Mouse (Mus musculus): ENCODE measurements around the gene Psme3. TPM values are rescaled to one million over a fixed set of nuclear protein-coding genes. Genes with fewer than 3 reads are reported as not detected.

Gene Psme3
- 10 to 100 TPM; 64.4 to 73.2 TPM for total RNA-seq (2023)

GRCm38 (mm10) chr11:101315665-101316500, at the start of gene Psme3:
Gene Psme3, plus strand, starts transcription at chr11:101316213.

GRCm38 (mm10) chr11:101278223-101279192, 37.5 kb upstream of the Psme3 start, which contains the start of the genes Cntd1 and Coa3:
Gene Cntd1, plus strand, starts transcription at chr11:101279012.
Gene Coa3, minus strand, starts transcription at chr11:101279114.

GRCm38 (mm10) chr11:101302004-101302798, 13.8 kb upstream of the Psme3 start, which contains the start of gene Becn1:
Gene Becn1, minus strand, starts transcription at chr11:101302286.

GRCm38 (mm10) chr11:101324763-101325162, 8.8 kb downstream of the Psme3 start, which contains the start of gene Aoc2:
Gene Aoc2, plus strand, starts transcription at chr11:101325063.

GRCm38 (mm10) chr11:101330371-101330924, 14.4 kb downstream of the Psme3 start, which contains the start of gene Aoc3:
Gene Aoc3, plus strand, starts transcription at chr11:101330605.

GRCm38 (mm10) chr11:101367326-101367935, 51.4 kb downstream of the Psme3 start, which contains the start of gene G6pc:
Gene G6pc, plus strand, starts transcription at chr11:101367561.

Other genes with a start within 250 kb of the Psme3 start
- 1 to 10 TPM; 7.4 to 9.3 TPM for gene Naglu, start 246.2 kb upstream of the Psme3 start, total RNA-seq (2023)
- gene Hsd17b1, start 237.8 kb upstream of the Psme3 start, total RNA-seq (2023) = under 1 TPM; 0.46 to 0.78 TPM
- 10 to 100 TPM; 11.1 to 13.6 TPM for gene Coasy, start 233.6 kb upstream of the Psme3 start, total RNA-seq (2023)
- gene Mlx, start 228.9 kb upstream of the Psme3 start, total RNA-seq (2023) = 10 to 100 TPM; 37.4 to 40.4 TPM
- 1 to 10 TPM; 5.2 to 5.7 TPM for gene Psmc3ip, start 220.8 kb upstream of the Psme3 start, total RNA-seq (2023)
- 10 to 100 TPM; 29.8 to 31.7 TPM for gene Retreg3, start 196.3 kb upstream of the Psme3 start, total RNA-seq (2023)
- gene Tubg1, start 196.3 kb upstream of the Psme3 start, total RNA-seq (2023) = 10 to 100 TPM; 12.9 to 17.0 TPM
- gene Tubg2, start 160.3 kb upstream of the Psme3 start, total RNA-seq (2023) = 1 to 10 TPM; 1.5 to 2.0 TPM
- gene Cntnap1, start 145.7 kb upstream of the Psme3 start, total RNA-seq (2023) = under 1 TPM; 0.47 to 0.79 TPM
- 1 to 10 TPM; 2.6 to 3.3 TPM for gene Plekhh3, start 144.9 kb upstream of the Psme3 start, total RNA-seq (2023)
- under 1 TPM; 0.33 to 0.35 TPM for gene Ccr10, start 140.8 kb upstream of the Psme3 start, total RNA-seq (2023)
- 10 to 100 TPM; 46.8 to 51.8 TPM for gene Ezh1, start 89.8 kb upstream of the Psme3 start, total RNA-seq (2023)
- gene Ramp2, start 70.2 kb upstream of the Psme3 start, total RNA-seq (2023) = not detected
- gene Vps25, start 62.5 kb upstream of the Psme3 start, total RNA-seq (2023) = 10 to 100 TPM; 62.8 to 67.7 TPM
- 1 to 10 TPM in 1 of 2 experiments, under 1 TPM in 1; 0.64 to 2.3 TPM for gene Wnk4, start 55.6 kb upstream of the Psme3 start, total RNA-seq (2023)
- gene Cntd1, start 37.2 kb upstream of the Psme3 start, total RNA-seq (2023) = 1 to 10 TPM; 1.2 to 2.1 TPM
- gene Coa3, start 37.1 kb upstream of the Psme3 start, total RNA-seq (2023) = 10 to 100 TPM; 31.6 to 34.4 TPM
- 100 to 1,000 TPM; 143 to 152 TPM for gene Becn1, start 13.9 kb upstream of the Psme3 start, total RNA-seq (2023)
- 1 to 10 TPM; 3.4 TPM for gene Aoc2, start 8.8 kb downstream of the Psme3 start, total RNA-seq (2023)
- gene Aoc3, start 14.4 kb downstream of the Psme3 start, total RNA-seq (2023) = not detected
- gene G6pc, start 51.3 kb downstream of the Psme3 start, total RNA-seq (2023) = not detected
- 10 to 100 TPM; 12.1 to 15.2 TPM for gene Aarsd1, start 101.4 kb downstream of the Psme3 start, total RNA-seq (2023)
- gene Gm27029, start 108.6 kb downstream of the Psme3 start, total RNA-seq (2023) = under 1 TPM; 0.47 to 0.82 TPM
- gene Rundc1, start 108.9 kb downstream of the Psme3 start, total RNA-seq (2023) = 1 to 10 TPM; 8.5 TPM
- under 1 TPM in 1 of 2 experiments, not detected in 1; 0.64 TPM for gene Ptges3l, start 109.1 kb downstream of the Psme3 start, total RNA-seq (2023)
- gene Rpl27, start 126.1 kb downstream of the Psme3 start, total RNA-seq (2023) = 10 to 100 TPM; 37.5 to 40.7 TPM
- 10 to 100 TPM; 21.7 to 23.3 TPM for gene Ifi35, start 132.2 kb downstream of the Psme3 start, total RNA-seq (2023)
- gene Rnd2, start 148.8 kb downstream of the Psme3 start, total RNA-seq (2023) = under 1 TPM; 0.42 to 0.60 TPM
- gene Vat1, start 150.0 kb downstream of the Psme3 start, total RNA-seq (2023) = 10 to 100 TPM; 15.0 to 16.3 TPM
- 10 to 100 TPM; 15.6 to 19.0 TPM for gene Brca1, start 235.7 kb downstream of the Psme3 start, total RNA-seq (2023)
- gene Nbr1, start 235.9 kb downstream of the Psme3 start, total RNA-seq (2023) = 10 to 100 TPM; 73.5 to 93.1 TPM

Measured in neutrophil, adult 59 days (primary cell).